Mouse (Mus musculus) duodenum, adult 2 months (tissue): ENCODE measurements around the gene Isy1. TPM values are rescaled to one million over a fixed set of nuclear protein-coding genes. Genes with fewer than 3 reads are reported as not detected.

Experiments
- polyA plus RNA-seq: library from polyadenylated mRNA; depleted of rRNA; stranded (reverse); fragments of >200 nt; gene quantifications from 2 replicates; pipeline ENCODE4 v1.2.3, GENCODE M21; 2012; ENCODE audit warnings: low replicate concordance; rRNA removed

The Isy1 gene
- polyA plus RNA-seq: 1.8 and 3.5 TPM in 2 replicates

DNA sequence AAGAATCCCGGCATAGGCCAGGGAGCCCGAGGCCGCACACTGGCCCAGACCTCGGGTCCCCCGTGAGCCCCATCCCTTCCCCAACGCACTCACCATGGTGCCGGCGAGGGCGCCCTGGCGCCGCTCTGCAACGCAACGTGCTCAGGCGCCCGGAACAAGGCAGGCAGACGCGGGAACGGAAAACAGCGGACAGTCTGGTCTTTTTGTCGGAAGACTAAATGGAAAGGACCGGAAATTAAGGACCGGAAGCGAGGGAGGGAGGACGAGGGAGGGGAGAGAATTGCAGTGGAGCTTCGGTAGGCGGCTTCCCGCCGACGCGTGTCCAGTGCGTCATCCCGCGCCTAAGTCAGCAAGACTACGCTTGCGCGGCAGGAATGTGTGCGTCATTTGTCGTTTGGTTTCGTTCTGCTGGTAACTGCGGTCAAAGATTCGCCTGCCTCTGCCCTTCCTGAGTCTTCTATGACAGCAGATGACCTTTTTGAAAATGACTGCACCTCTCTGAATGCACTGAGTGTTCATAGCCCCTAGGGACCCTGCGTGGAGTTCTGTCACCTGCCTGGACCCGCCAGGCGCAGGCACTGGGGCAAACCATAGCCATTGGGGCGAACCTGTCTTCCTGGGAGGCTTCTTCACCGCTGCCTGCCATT is at the start of gene Isy1:
Gene Isy1, minus strand, starts transcription at position 248 of the 647 bp plus-strand sequence.

DNA sequence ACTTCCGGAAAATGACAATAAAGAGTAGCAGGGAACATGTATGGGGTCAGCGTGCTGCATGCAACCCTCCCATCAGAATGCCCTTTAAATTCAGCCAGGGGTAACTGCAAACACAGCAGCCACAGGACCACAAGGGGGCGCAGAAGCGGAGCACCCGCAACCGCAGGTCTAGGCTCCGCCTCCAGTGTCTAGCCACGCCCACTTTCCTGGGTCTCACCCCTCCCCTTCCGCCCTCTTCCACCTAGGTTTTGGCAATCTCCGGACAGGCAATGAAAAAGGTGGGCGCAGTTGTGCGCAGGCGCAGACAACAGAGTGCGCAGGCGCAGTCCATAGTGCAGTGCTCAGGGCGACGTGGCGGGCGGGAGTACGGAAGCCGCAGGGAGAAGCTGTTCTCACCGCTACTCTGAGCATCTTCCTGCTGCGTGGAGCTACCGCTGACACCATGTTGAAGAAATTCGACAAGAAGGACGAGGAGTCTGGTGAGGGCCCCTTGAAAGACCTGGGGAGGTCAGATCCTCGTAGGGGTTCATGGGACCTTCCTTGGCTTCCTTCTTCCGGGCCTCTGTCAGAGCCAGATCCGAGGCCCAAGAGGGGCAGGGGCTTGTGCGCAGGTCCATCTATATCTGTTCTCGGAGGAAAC is 49.1 kb upstream of the Isy1 start, which contains the start of gene Copg1:
Gene Copg1, plus strand, starts transcription at position 221 of the 640 bp plus-strand sequence.

DNA sequence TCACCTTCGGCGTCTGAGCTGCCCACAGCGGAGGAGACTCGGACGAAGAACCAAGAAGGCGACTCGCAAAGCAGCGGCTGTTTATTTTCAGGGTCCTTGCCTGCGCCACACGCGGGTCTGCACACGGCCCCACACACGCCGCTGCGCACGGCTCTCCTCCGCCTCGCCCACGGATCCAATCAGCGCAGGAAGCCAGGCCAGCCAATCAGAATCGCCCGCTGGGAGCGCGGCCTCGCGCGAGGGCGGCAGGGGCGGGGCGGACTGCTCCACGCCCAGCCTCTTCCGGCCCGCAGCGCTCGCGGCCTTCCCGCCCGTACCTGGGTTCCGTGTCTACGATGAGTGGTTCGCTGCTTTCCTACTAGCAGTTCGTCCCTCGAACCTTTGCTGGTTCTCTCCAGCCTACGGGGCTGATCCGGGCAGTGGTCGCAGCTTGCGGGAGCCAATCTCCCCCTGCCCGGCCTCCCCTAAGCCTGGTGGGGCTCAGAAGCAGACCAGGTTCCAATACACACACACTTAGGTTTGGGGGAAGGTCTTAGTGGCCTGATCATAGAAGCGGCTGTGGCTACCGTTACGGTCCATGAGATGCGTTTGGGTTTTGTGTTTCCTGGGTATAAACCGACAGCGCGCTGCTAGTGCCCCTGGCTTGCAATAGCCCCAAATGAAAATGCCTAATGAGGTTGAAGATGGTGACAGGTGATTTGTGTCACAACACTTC is 12.5 kb upstream of the Isy1 start, which contains the start of gene Cnbp:
Gene Cnbp, minus strand, starts transcription at position 207 of the 715 bp plus-strand sequence.

DNA sequence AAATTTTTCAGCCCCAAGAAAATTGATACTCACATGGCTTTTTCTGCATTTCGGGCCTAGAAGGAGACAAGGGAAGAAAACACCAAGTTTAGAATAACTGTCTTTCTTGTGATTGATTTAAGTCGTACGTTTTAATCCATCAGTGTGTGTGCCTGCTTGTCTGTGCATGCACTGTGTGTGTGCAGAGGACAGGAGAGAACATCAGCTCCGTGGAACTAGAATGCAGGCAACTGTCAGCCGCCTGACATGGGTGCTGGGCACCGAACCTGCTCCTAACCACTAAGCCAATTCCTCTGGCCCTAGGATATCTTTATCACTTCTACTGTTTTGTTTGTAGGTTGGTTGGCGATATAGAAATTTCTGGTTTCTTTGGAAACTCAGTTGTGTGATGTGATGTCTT is 2.9 kb downstream of the Isy1 start, which contains the start of gene Gm45140:
Gene Gm45140, minus strand, starts transcription at position 101 of the 400 bp plus-strand sequence.

DNA sequence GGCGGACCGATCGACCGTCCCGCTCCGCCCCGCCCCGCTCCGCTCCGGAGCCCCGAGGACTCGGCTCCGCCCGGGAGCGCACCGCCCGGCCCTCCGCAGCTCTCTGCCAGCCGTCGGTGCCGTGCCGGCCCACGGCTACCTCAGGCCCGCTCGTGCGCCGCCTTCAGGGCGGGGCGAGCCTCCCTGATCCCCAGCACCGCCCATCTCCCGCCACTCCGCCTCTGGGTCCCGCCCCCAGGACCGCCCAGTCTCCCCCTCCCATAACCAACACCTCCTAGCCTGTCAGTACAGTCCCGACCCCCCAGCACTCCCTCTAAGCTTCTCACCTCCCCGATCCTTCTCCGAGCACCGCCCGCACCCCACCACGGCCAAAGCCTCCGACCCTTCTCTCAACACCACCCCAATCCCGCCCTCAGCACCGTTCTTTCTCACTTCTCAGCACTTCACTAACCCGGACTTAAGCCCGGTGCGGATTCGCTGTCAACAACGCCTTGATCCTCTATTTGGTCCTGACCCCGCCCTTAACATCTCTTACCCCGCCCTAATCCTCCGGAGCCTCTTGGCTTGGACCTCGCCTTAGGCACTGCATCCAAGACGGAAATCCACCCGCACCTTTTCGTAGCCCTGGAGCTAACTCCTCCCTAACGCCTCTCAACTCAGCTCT is 26.8 kb downstream of the Isy1 start, which contains the start of gene Rab43:
Gene Rab43, minus strand, starts transcription at position 490 of the 664 bp plus-strand sequence.

DNA sequence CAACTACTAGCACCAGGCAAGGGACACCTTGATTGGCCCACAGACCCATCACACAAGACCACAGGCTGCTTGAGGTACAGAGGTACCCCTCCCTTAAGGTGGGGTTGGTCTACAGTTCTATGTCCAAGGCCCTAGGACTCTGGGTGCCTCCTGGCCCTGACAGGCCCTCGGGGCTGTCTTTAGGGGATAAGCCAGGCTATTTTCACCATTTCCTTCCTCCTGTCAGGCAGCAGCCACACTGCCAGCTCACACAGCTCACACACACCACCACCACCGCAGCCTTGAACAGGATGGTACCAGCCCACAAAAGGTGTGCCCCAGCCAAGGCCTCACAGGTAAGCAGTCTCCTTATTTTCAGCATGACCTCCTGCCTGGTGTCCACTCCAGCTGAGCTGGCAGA is 60.8 kb downstream of the Isy1 start, which contains the start of gene Gp9:
Gene Gp9, plus strand, starts transcription at position 231 of the 400 bp plus-strand sequence.

Other genes with a start within 250 kb of the Isy1 start
- gene Prokr1, start 248.1 kb downstream of the Isy1 start, polyA plus RNA-seq: 0.17 and 0.23 TPM in 2 replicates
- gene Aplf, start 166.6 kb downstream of the Isy1 start, polyA plus RNA-seq: 2.1 and 2.7 TPM in 2 replicates
- gene Efcc1, start 107.9 kb downstream of the Isy1 start, polyA plus RNA-seq: 1.7 and 2.2 TPM in 2 replicates
- 0.13 and 2.5 TPM in 2 replicates for gene Gp9, start 60.7 kb downstream of the Isy1 start, polyA plus RNA-seq
- 66.3 and 85.2 TPM in 2 replicates for gene Rab43, start 26.6 kb downstream of the Isy1 start, polyA plus RNA-seq
- 0.09 and 0.24 TPM in 2 replicates for gene Gm45140, start 3.0 kb downstream of the Isy1 start, polyA plus RNA-seq
- 36.8 and 51.6 TPM in 2 replicates for gene Cnbp, start 12.3 kb upstream of the Isy1 start, polyA plus RNA-seq
- gene Copg1, start 49.0 kb upstream of the Isy1 start, polyA plus RNA-seq: 39.1 and 42.3 TPM in 2 replicates
- gene Hmces, start 75.1 kb upstream of the Isy1 start, polyA plus RNA-seq: 10.2 and 14.0 TPM in 2 replicates
- 4.7 and 8.7 TPM in 2 replicates for gene H1fx, start 142.8 kb upstream of the Isy1 start, polyA plus RNA-seq
- 59.3 and 60.8 TPM in 2 replicates for gene Rab7, start 206.5 kb upstream of the Isy1 start, polyA plus RNA-seq
- gene Rpn1, start 245.7 kb upstream of the Isy1 start, polyA plus RNA-seq: 93.7 and 135 TPM in 2 replicates